Mouse (Mus musculus): ENCODE measurements around the gene Gm21833.

- no peak for TF ChIP-seq POLR2A (IDR thresholded peaks at IDR 0.05; ENCODE audit: low read depth, low read length)
- no peak for TF ChIP-seq JUN (IDR thresholded peaks at IDR 0.05; ENCODE audit: insufficient read depth, low read depth, low read length)
- no peak for TF ChIP-seq CTCF (conservative IDR thresholded peaks at IDR 0.05 in 1 of 2, IDR thresholded peaks at IDR 0.05 in 1 of 2; ENCODE audit: low read depth in 2 of 2, low read length in 2 of 2)
- no peak for TF ChIP-seq RCOR1 (conservative IDR thresholded peaks at IDR 0.05; ENCODE audit: low read depth, low read length)
- TF ChIP-seq ZNF384 (IDR thresholded peaks at IDR 0.05; ENCODE audit: low read depth, low read length), result no peak
- no peak for TF ChIP-seq ETS1 (conservative IDR thresholded peaks at IDR 0.05; ENCODE audit: low read depth, low read length)
- no peak for TF ChIP-seq NRF1 (IDR thresholded peaks at IDR 0.05; ENCODE audit: low read depth, low read length)
- no peak for TF ChIP-seq MYC (IDR thresholded peaks at IDR 0.05; ENCODE audit: low read depth, low read length)
- TF ChIP-seq EP300 (IDR thresholded peaks at IDR 0.05; ENCODE audit: low read length), result no peak
- TF ChIP-seq POLR2AphosphoS2 (IDR thresholded peaks at IDR 0.05; ENCODE audit: low read depth, low read length), result no peak
- no peak for TF ChIP-seq MAFK (IDR thresholded peaks at IDR 0.05; ENCODE audit: insufficient replicate concordance, low read length)
- TF ChIP-seq USF2 (conservative IDR thresholded peaks at IDR 0.05; ENCODE audit: low read depth, low read length), result no peak
- TF ChIP-seq GABPA (IDR thresholded peaks at IDR 0.05; ENCODE audit: insufficient replicate concordance, low read depth, low read length), result no peak
Observed at GRCm38 (mm10) chr16:82815255-82815654, 12.9 kb upstream of the Gm21833 start.
